Mouse (Mus musculus): ENCODE data around the gene Sapcd1.

DNA sequence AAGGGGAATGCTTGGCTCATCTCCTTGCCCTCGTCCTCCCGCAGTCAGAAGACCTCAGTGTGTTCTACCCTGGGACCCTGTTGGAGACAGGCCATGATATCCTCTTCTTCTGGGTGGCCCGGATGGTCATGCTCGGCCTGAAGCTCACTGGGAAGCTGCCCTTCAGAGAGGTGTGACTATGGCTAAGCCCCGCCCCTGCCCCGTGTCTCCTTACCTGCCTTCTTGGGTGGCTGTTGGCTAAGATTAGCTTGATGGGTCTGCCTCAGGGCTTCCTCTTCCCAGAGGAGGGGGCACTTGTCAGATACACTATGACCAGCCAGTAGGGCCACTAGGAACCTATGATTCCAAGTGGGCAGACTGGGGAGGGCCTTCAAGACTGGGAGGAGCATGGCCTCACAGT is 14.6 kb downstream of the Sapcd1 start:
- TF ChIP-seq E2F4 (IDR thresholded peaks at IDR 0.05; ENCODE audit: insufficient read depth): no peak
- no peak for TF ChIP-seq POLR2A (IDR thresholded peaks at IDR 0.05; ENCODE audit: insufficient read length, low read depth)
- TF ChIP-seq CEBPB (IDR thresholded peaks at IDR 0.05; ENCODE audit: insufficient read depth, poor library complexity, severe bottlenecking): no peak
- TF ChIP-seq MAX (IDR thresholded peaks at IDR 0.05; ENCODE audit: low read depth): no peak
- TF ChIP-seq USF1 (IDR thresholded peaks at IDR 0.05; ENCODE audit: low read depth): no peak
- TF ChIP-seq REST (IDR thresholded peaks at IDR 0.05; ENCODE audit: insufficient read depth, insufficient read length): no peak
- TF ChIP-seq POLR2AphosphoS2 (IDR thresholded peaks at IDR 0.05; ENCODE audit: insufficient read length, low read depth): no peak
- no peak for TF ChIP-seq TCF12 (IDR thresholded peaks at IDR 0.05; ENCODE audit: insufficient read depth, poor library complexity, severe bottlenecking)
- no peak for TF ChIP-seq MYOD1 (IDR thresholded peaks at IDR 0.05; ENCODE audit: control insufficient read depth in 1 of 3, insufficient read length in 2 of 3, low read depth in 2 of 3)
- TF ChIP-seq TCF3 (IDR thresholded peaks at IDR 0.05; ENCODE audit: insufficient read length, low read depth): no peak
- TF ChIP-seq SRF (IDR thresholded peaks at IDR 0.05; ENCODE audit: control insufficient read depth, insufficient read length, low read depth): no peak

Measured in myocyte (in vitro differentiated cells).